ENCODE assay signal across 24 mouse cellular contexts in genomic region chr17:79786270-79786669, GRCm38 (mm10).
DNase-seq lines count a peak whose midpoint lies in the region; ATAC-seq and TF ChIP-seq lines count a peak whose summit lies in the region.
"Had no signal": no experiment of that assay in that cellular context is flagged by ENCODE, and none has a peak within 500 bp of the region (broad histone marks: within the 10 kb centered on the region; RNA-seq: fewer than 3 reads in every experiment).

No protein-coding gene starts in this region.

- H3K36me3 ChIP-seq in myocyte (ENCODE audit: control insufficient read depth, insufficient read depth) = no peaks in the 10 kb centered on the region
- no peaks in the 10 kb centered on the region for H3K36me3 ChIP-seq in forebrain, postnatal 0 days (ENCODE audit: insufficient read depth)
- H3K36me3 ChIP-seq: forebrain, embryonic 15.5 days; heart, embryonic 10.5 days; heart, embryonic 15.5 days; hindbrain, embryonic 12.5 days; intestine, embryonic 15.5 days; limb, embryonic 13.5 days; midbrain, embryonic 13.5 days had no signal

- DNase-seq in gastrocnemius, adult 2 months = no peak
- DNase-seq in gastrocnemius, postnatal 25 days = no peak
- peak; percentile 79 for DNase-seq in 3T3-L1 (ENCODE audit: low read depth, low spot score)
- no peak for DNase-seq in layer of hippocampus, adult 11-12 months (ENCODE audit: low spot score)
- DNase-seq in forebrain, postnatal 0 days = no peak
- DNase-seq: adrenal gland, postnatal 25 days; cerebellum, adult 2 months; cerebellum, postnatal 14 days; lung, postnatal 14 days; retina, postnatal 1 day; right cerebral cortex, postnatal 14 days had no signal

- no peak for ATAC-seq in forebrain, postnatal 0 days
- ATAC-seq: CD4-positive, CD25-positive, alpha-beta regulatory T cell, adult 4 months; forebrain, embryonic 15.5 days; hindbrain, postnatal 0 days; intestine, embryonic 15.5 days; midbrain, embryonic 13.5 days had no signal

- H3K4me1 ChIP-seq in brown adipose tissue, adult 24 weeks (ENCODE audit: control insufficient read depth, insufficient read depth, insufficient read length, low read length) = peaks cover 6% of the 10 kb centered on the region; the same call in 1 of the 2 replicates
- H3K4me1 ChIP-seq in forebrain, postnatal 0 days (ENCODE audit: insufficient read depth) = no peaks in the 10 kb centered on the region
- H3K4me1 ChIP-seq: forebrain, embryonic 15.5 days; heart, embryonic 10.5 days; heart, embryonic 15.5 days; hindbrain, embryonic 12.5 days; limb, embryonic 13.5 days; midbrain, embryonic 13.5 days had no signal

- TF ChIP-seq CTCF in gastrocnemius, adult 2 months (IDR thresholded peaks at IDR 0.05) = no peak
- no peak for TF ChIP-seq CTCF in forebrain, postnatal 0 days (IDR thresholded peaks at IDR 0.05; ENCODE audit: low read depth)

- H3K27ac ChIP-seq in gastrocnemius, adult 2 months = peak overlapping the region; percentile 53; the same call in 1 of the 2 replicates
- H3K27ac ChIP-seq in brown adipose tissue, adult 24 weeks (replicated peaks; ENCODE audit: low read depth, low read length) = peak overlapping the region; percentile 47; the same call in 1 of the 2 replicates
- H3K27ac ChIP-seq in forebrain, postnatal 0 days (ENCODE audit: low read depth, low read length) = no peak overlapping the region
- H3K27ac ChIP-seq: forebrain, embryonic 15.5 days; heart, embryonic 10.5 days; heart, embryonic 15.5 days; hindbrain, embryonic 12.5 days; hindbrain, postnatal 0 days; intestine, embryonic 15.5 days; kidney, postnatal 0 days; limb, embryonic 13.5 days; midbrain, embryonic 13.5 days had no signal

- H3ac ChIP-seq in myocyte (ENCODE audit: control insufficient read depth, insufficient read length) = no peak overlapping the region

- H3K27me3 ChIP-seq in myocyte (ENCODE audit: control insufficient read depth, insufficient read depth, insufficient read length) = no peaks in the 10 kb centered on the region
- no peaks in the 10 kb centered on the region for H3K27me3 ChIP-seq in forebrain, postnatal 0 days (ENCODE audit: insufficient read depth, low read length)
- H3K27me3 ChIP-seq: forebrain, embryonic 15.5 days; heart, embryonic 15.5 days; hindbrain, embryonic 12.5 days; intestine, embryonic 15.5 days; limb, embryonic 13.5 days; midbrain, embryonic 13.5 days had no signal

- no peak for TF ChIP-seq POLR2A in myocyte (IDR thresholded peaks at IDR 0.05; ENCODE audit: insufficient read length, low read depth)

- H3K9ac ChIP-seq in forebrain, postnatal 0 days = no peak overlapping the region
- H3K9ac ChIP-seq: forebrain, embryonic 15.5 days; heart, embryonic 15.5 days; hindbrain, embryonic 12.5 days; intestine, embryonic 15.5 days; limb, embryonic 13.5 days; midbrain, embryonic 13.5 days had no signal

- H3K9me3 ChIP-seq in forebrain, postnatal 0 days (ENCODE audit: low read length) = no peaks in the 10 kb centered on the region
- H3K9me3 ChIP-seq: forebrain, embryonic 15.5 days; heart, embryonic 10.5 days; heart, embryonic 15.5 days; hindbrain, embryonic 12.5 days; intestine, embryonic 15.5 days; limb, embryonic 13.5 days; midbrain, embryonic 13.5 days had no signal

- intact Hi-C loops in gastrocnemius, adult 2 months (cut with DNase I) = no loop called here

- H3K4me3 ChIP-seq in gastrocnemius, adult 2 months = no peak overlapping the region
- H3K4me3 ChIP-seq in brown adipose tissue, adult 24 weeks (ENCODE audit: insufficient read depth, low read depth, low read length) = no peak overlapping the region
- H3K4me3 ChIP-seq in myocyte = no peak overlapping the region
- H3K4me3 ChIP-seq in forebrain, postnatal 0 days (ENCODE audit: low read depth, low read length) = no peak overlapping the region
- H3K4me3 ChIP-seq: forebrain, embryonic 15.5 days; heart, embryonic 10.5 days; heart, embryonic 15.5 days; hindbrain, embryonic 12.5 days; intestine, embryonic 15.5 days; limb, embryonic 13.5 days; midbrain, embryonic 13.5 days had no signal

- H3K4me2 ChIP-seq in myocyte (ENCODE audit: low read depth) = no peak overlapping the region
- H3K4me2 ChIP-seq in forebrain, postnatal 0 days (ENCODE audit: low read depth) = no peak overlapping the region
- H3K4me2 ChIP-seq: forebrain, embryonic 15.5 days; heart, embryonic 15.5 days; hindbrain, embryonic 12.5 days; intestine, embryonic 15.5 days; limb, embryonic 13.5 days; liver, embryonic 11.5 days; midbrain, embryonic 13.5 days had no signal

- 95% methylated on average over 5 of the region's 5 CpGs for WGBS in forebrain, postnatal 0 days

- H3K79me2 ChIP-seq in myocyte (ENCODE audit: control insufficient read depth, insufficient read depth) = no peaks in the 10 kb centered on the region

TF ChIP-seq in myocyte, 11 proteins besides CTCF, POLR2A, EP300 and RAD21:
- TF ChIP-seq REST (IDR thresholded peaks at IDR 0.05; ENCODE audit: insufficient read depth, insufficient read length) (no peak), USF1 (IDR thresholded peaks at IDR 0.05; ENCODE audit: low read depth) (no peak), MYOG (IDR thresholded peaks at IDR 0.05; ENCODE audit: control insufficient read depth in 1 of 3, insufficient read depth in 1 of 3, insufficient read length in 2 of 3, low read depth in 2 of 3) (no peak), TCF12 (IDR thresholded peaks at IDR 0.05; ENCODE audit: insufficient read depth, poor library complexity, severe bottlenecking) (no peak), CEBPB (IDR thresholded peaks at IDR 0.05; ENCODE audit: insufficient read depth, poor library complexity, severe bottlenecking) (peak; percentile 55; the same call in 1 of the 2 replicates), SRF (IDR thresholded peaks at IDR 0.05; ENCODE audit: control insufficient read depth, insufficient read length, low read depth) (no peak), TCF3 (IDR thresholded peaks at IDR 0.05; ENCODE audit: insufficient read length, low read depth) (no peak)
TF ChIP-seq in myocyte: peak in this region for 1.
